Mouse (Mus musculus): ENCODE results near the gene Tulp3.

DNA sequence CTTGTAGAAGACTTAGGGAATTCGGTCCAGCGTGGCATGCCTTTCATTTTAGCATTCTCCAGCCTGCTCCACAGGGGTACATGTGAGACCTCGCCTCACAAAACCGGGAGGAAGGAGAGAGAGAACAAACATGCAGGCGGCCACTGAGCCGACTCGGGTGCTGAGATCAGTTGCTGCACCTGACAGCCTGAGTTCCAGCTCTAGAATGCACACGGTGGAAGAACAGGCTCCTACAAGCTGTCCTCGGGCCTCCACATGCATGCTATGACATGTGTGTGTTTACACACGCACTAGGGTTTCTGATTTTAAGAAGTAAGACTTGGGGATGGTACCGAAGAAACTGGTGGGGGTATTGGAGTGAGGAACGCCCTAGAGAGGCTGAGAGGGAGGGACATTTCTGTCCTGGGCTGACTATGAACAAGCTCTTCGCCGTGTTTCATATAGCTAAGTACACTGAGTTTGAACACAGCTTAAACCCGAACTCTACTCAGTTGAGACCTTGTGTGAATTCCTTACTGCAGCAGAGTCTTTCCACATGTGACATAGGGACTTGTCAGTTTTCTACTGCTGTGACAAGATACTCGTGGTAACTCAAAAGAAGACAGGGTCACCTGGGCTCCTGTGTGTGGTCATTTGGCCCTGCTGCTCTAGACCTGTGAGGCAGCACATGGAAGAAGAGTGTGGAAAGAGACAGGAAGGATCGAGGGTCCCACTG lies 20.9 kb upstream of the Tulp3 start:
- TF ChIP-seq GATA2 (IDR thresholded peaks at IDR 0.05; ENCODE audit: borderline replicate concordance, low read depth, low read length) (no peak), CTCF (IDR thresholded peaks at IDR 0.05; ENCODE audit: low read depth, low read length) (no peak), GATA1 (IDR thresholded peaks at IDR 0.05; ENCODE audit: borderline replicate concordance, low read length) (no peak)
